Mouse (Mus musculus) stomach, embryonic 14.5 days (tissue): Measurements from ENCODE around the gene Homer3. TPM values are rescaled to one million over a fixed set of nuclear protein-coding genes. Genes with fewer than 3 reads are reported as not detected.

Experiments
- ATAC-seq: fragments of 200-750 bp; cut with Nextera tagmentation; 2 replicates; pipeline ENCODE4 v1.8.0; 2017; ENCODE audit warnings: low read depth, moderate TSS enrichment; ENCODE audit not compliant: insufficient number of reproducible peaks, insufficient read depth, low FRiP score
- H3K27ac ChIP-seq: fragments of 300-500 bp; sonication (generic); 2 replicates; pipeline ENCODE4 v1.5.1; 2014; ENCODE audit warnings: mild to moderate bottlenecking, low read length, moderate library complexity, mixed read lengths
- H3K27me3 ChIP-seq: fragments of 300-500 bp; sonication (generic); 2 replicates; pipeline ENCODE4 v1.6.1; 2014; ENCODE audit warnings: low read length, control low read depth, mixed read lengths; ENCODE audit not compliant: control insufficient read depth, insufficient read depth
- H3K36me3 ChIP-seq: fragments of 300-500 bp; sonication (generic); 2 replicates; pipeline ENCODE4 v1.6.1; 2014; ENCODE audit warnings: mild to moderate bottlenecking, control low read depth, low read length, moderate library complexity, mixed read lengths; ENCODE audit not compliant: control insufficient read depth, insufficient read depth
- H3K4me1 ChIP-seq: fragments of 300-500 bp; sonication (generic); 2 replicates; pipeline ENCODE4 v1.6.1; 2014; ENCODE audit warnings: low read length, control low read depth, mixed read lengths; ENCODE audit not compliant: control insufficient read depth, insufficient read depth
- H3K4me2 ChIP-seq: fragments of 300-500 bp; sonication (generic); replicated peaks from 2 replicates; pipeline ENCODE4 v1.6.1; 2014; ENCODE audit warnings: low read depth, low read length, control low read depth
- H3K4me3 ChIP-seq: fragments of 300-500 bp; sonication (generic); 2 replicates; pipeline ENCODE4 v1.5.1; 2014; ENCODE audit warnings: low read depth, low read length, control low read depth
- H3K9ac ChIP-seq: fragments of 300-500 bp; sonication (generic); replicated peaks from 2 replicates; pipeline ENCODE4 v1.6.1; 2014; ENCODE audit warnings: low read depth, mild to moderate bottlenecking, control low read depth, low read length, moderate library complexity, mixed read lengths
- H3K9me3 ChIP-seq: fragments of 300-500 bp; sonication (generic); 2 replicates; pipeline ENCODE4 v1.6.1; 2016; ENCODE audit warnings: low read depth, low read length, control low read depth; ENCODE audit not compliant: control insufficient read depth
- WGBS: fragments of 180-500 bp; shearing (Covaris S2); extraction: QIAGEN DNeasy Blood & Tissue Kit; methylation state at CpG from one replicate; pipeline ENCODE4 v1.1.7; 2014; 5-methylcytosine and 5-hydroxymethylcytosine counted together
- polyA plus RNA-seq: library from polyadenylated mRNA; unstranded; fragments of >200 nt; fragmentation: Nextera tagmentation; extraction: Ambion mirVana; gene quantifications from 2 replicates; pipeline ENCODE4 v1.2.1, GENCODE M21; 2014

Gene Homer3
- 30.8 and 33.7 TPM in 2 replicates for polyA plus RNA-seq

- peak; percentile 90 for ATAC-seq
- peak within 1 kb of the TSS; percentile 69 for H3K27ac ChIP-seq
Observed at GRCm38 (mm10) chr8:70282603-70283135, at the start of gene Homer3. Gene Homer3 (plus strand): TSS chr8:70282827.

GRCm38 (mm10) chr8:70233606-70234005, 49.0 kb upstream of the Homer3 start:
- H3K4me2 ChIP-seq = peak overlapping the region; percentile 96
- peak overlapping the region; percentile 62 for H3K4me3 ChIP-seq
- WGBS = 5% methylated on average over 13 of the region's 13 CpGs
- peaks cover 30% of the 10 kb centered on the region for H3K36me3 ChIP-seq
- H3K4me1 ChIP-seq = peaks cover 15% of the 10 kb centered on the region
- H3K9me3 ChIP-seq = no peaks in the 10 kb centered on the region
- peak overlapping the region; percentile 85; the same call in 1 of the 2 replicates for H3K27ac ChIP-seq
- peak overlapping the region; percentile 52 for H3K9ac ChIP-seq
- ATAC-seq = no peak
- no peaks in the 10 kb centered on the region for H3K27me3 ChIP-seq

More at GRCm38 (mm10) chr8:70282603-70283135, at the start of gene Homer3:
- H3K27me3 ChIP-seq = no peaks in the 10 kb centered on the region
- no peaks in the 10 kb centered on the region for H3K9me3 ChIP-seq
- peaks cover 28% of the 10 kb centered on the region for H3K36me3 ChIP-seq
- peaks cover 13% of the 10 kb centered on the region; the same call in 1 of the 2 replicates for H3K4me1 ChIP-seq
- H3K9ac ChIP-seq = peak within 1 kb of the TSS; percentile 91
- peak within 1 kb of the TSS; percentile 74 for H3K4me3 ChIP-seq
- under 1% methylated on average over 35 of the region's 36 CpGs for WGBS
- peak within 1 kb of the TSS; percentile 86 for H3K4me2 ChIP-seq

GRCm38 (mm10) chr8:70234080-70234780, 48.4 kb upstream of the Homer3 start, which contains the start of the genes Sugp2 and Armc6:
Gene Sugp2 (plus strand): TSS chr8:70234226.
Gene Armc6 (minus strand): TSS chr8:70234466.
- peak within 1 kb of the TSS; percentile 52 for H3K9ac ChIP-seq
- peak within 1 kb of the TSS; percentile 62 for H3K4me3 ChIP-seq
- WGBS = 1% methylated on average over 67 of the region's 67 CpGs
- H3K27me3 ChIP-seq = no peaks in the 10 kb centered on the region
- peak; percentile 94 for ATAC-seq
- H3K4me2 ChIP-seq = peak within 1 kb of the TSS; percentile 96
- peak within 1 kb of the TSS; percentile 85 for H3K27ac ChIP-seq
- peaks cover 15% of the 10 kb centered on the region for H3K4me1 ChIP-seq
- H3K9me3 ChIP-seq = no peaks in the 10 kb centered on the region
- peaks cover 36% of the 10 kb centered on the region for H3K36me3 ChIP-seq

- H3K4me1 ChIP-seq = peaks cover 15% of the 10 kb centered on the region
- no peak for ATAC-seq
- H3K9me3 ChIP-seq = no peaks in the 10 kb centered on the region
- under 1% methylated on average over 15 of the region's 15 CpGs for WGBS
- no peaks in the 10 kb centered on the region for H3K27me3 ChIP-seq
- peak overlapping the region; percentile 85 for H3K27ac ChIP-seq
- peak overlapping the region; percentile 52 for H3K9ac ChIP-seq
- peaks cover 39% of the 10 kb centered on the region for H3K36me3 ChIP-seq
- H3K4me2 ChIP-seq = peak overlapping the region; percentile 49
- H3K4me3 ChIP-seq = peak overlapping the region; percentile 62
Observed at GRCm38 (mm10) chr8:70234781-70235128, 47.9 kb upstream of the Homer3 start.

GRCm38 (mm10) chr8:70237842-70238241, 44.8 kb upstream of the Homer3 start:
- no peak overlapping the region for H3K27ac ChIP-seq
- H3K4me1 ChIP-seq = peaks cover 15% of the 10 kb centered on the region
- ATAC-seq = no peak
- H3K36me3 ChIP-seq = peaks cover 58% of the 10 kb centered on the region
- no peaks in the 10 kb centered on the region for H3K27me3 ChIP-seq
- 76% methylated on average over 2 of the region's 2 CpGs for whole genome bisulfite sequencing
- no peak overlapping the region for H3K4me2 ChIP-seq
- no peak overlapping the region for H3K9ac ChIP-seq
- H3K9me3 ChIP-seq = no peaks in the 10 kb centered on the region
- H3K4me3 ChIP-seq = no peak overlapping the region

- no peak overlapping the region for H3K4me3 ChIP-seq
- H3K27me3 ChIP-seq = no peaks in the 10 kb centered on the region
- no peak overlapping the region for H3K27ac ChIP-seq
- H3K4me1 ChIP-seq = peaks cover 4% of the 10 kb centered on the region; the same call in 1 of the 2 replicates
- ATAC-seq = no peak
- WGBS = 87% methylated on average over 5 of the region's 5 CpGs
- no peak overlapping the region for H3K9ac ChIP-seq
- H3K36me3 ChIP-seq = peaks cover 80% of the 10 kb centered on the region
- H3K4me2 ChIP-seq = no peak overlapping the region
- no peaks in the 10 kb centered on the region for H3K9me3 ChIP-seq
Observed at GRCm38 (mm10) chr8:70240642-70241041, 42.0 kb upstream of the Homer3 start.

- no peak for ATAC-seq
- Histone ChIP-seq H3K4me3 (no peak overlapping the region), H3K36me3 (peaks cover 81% of the 10 kb centered on the region), H3K27ac (no peak overlapping the region), H3K9me3 (no peaks in the 10 kb centered on the region), H3K27me3 (no peaks in the 10 kb centered on the region), H3K4me2 (no peak overlapping the region), H3K4me1 (no peaks in the 10 kb centered on the region), H3K9ac (no peak overlapping the region)
- WGBS = 88% methylated on average over 6 of the region's 6 CpGs
Observed at GRCm38 (mm10) chr8:70246622-70247021, 36.0 kb upstream of the Homer3 start.

GRCm38 (mm10) chr8:70247841-70248240, 34.8 kb upstream of the Homer3 start:
- WGBS = 91% methylated on average over 3 of the region's 3 CpGs
- Histone ChIP-seq H3K4me2 (no peak overlapping the region), H3K4me3 (no peak overlapping the region), H3K4me1 (no peaks in the 10 kb centered on the region), H3K36me3 (peaks cover 83% of the 10 kb centered on the region), H3K27me3 (no peaks in the 10 kb centered on the region), H3K9me3 (no peaks in the 10 kb centered on the region), H3K27ac (no peak overlapping the region), H3K9ac (no peak overlapping the region)
- ATAC-seq = no peak
